8 mouse cellular contexts compared by ENCODE assay signal in genomic region chr11:62550727-62551225, GRCm38 (mm10). TPM values are rescaled to one million over a fixed set of nuclear protein-coding genes. Genes with fewer than 3 reads are reported as not detected.
DNase-seq lines count a peak whose midpoint lies in the region; ATAC-seq and TF ChIP-seq lines count a peak whose summit lies in the region.

Ubb (plus strand) TSS chr11:62551171.

- ATAC-seq in Patski, result peak; percentile 84
- ATAC-seq in hindbrain, embryonic 13.5 days (ENCODE audit: low FRiP score), result peak; percentile 97

- peaks cover 40% of the 10 kb centered on the region for H3K4me1 ChIP-seq in hindbrain, embryonic 13.5 days (replicated peaks)

- peak within 1 kb of the TSS; percentile 94 for H3K9ac ChIP-seq in hindbrain, embryonic 13.5 days

- H3K27me3 ChIP-seq in Patski, result no peaks in the 10 kb centered on the region
- no peaks in the 10 kb centered on the region for H3K27me3 ChIP-seq in hindbrain, embryonic 13.5 days

- POLR2A ChIA-PET in Patski (lab: Charles Lee), result interaction anchor here (0.7 to 3.2 kb wide), 6 partner anchors 11 to 125 kb away, joined by 3 to 30 read pairs (median 6); partner anchors contain the start of gene Cenpv

- peak within 1 kb of the TSS; percentile 70 for H3K4me2 ChIP-seq in hindbrain, embryonic 13.5 days

- under 1% methylated on average over 40 of the region's 40 CpGs for WGBS in hindbrain, embryonic 13.5 days

- peak; percentile 95 for DNase-seq in Patski (ENCODE audit: low read depth, low spot score)
- DNase-seq in cerebellum, postnatal 14 days, result peak; percentile 99 to 100
- DNase-seq in frontal cortex, postnatal 14 days (ENCODE audit: low spot score in 2 of 2), result peak; percentile 99
- peak; percentile 98 to 99 for DNase-seq in layer of hippocampus, postnatal 25 days (ENCODE audit: extremely low spot score in 1 of 2, low spot score in 1 of 2)
- DNase-seq in lung, postnatal 25 days (ENCODE audit: low spot score), result peak; percentile 100
- DNase-seq in retina, embryonic 14.5 days (ENCODE audit: low spot score), result peak; percentile 100
- peak; percentile 99 for DNase-seq in thymus, postnatal 4 days

- peak within 1 kb of the TSS; percentile 100 for H3K27ac ChIP-seq in hindbrain, embryonic 13.5 days

- TF ChIP-seq CTCF in Patski (IDR thresholded peaks at IDR 0.05), result no peak

- peaks cover 16% of the 10 kb centered on the region for H3K36me3 ChIP-seq in hindbrain, embryonic 13.5 days

- in situ Hi-C loops in Patski (cut with MboI; ENCODE audit: low pct_unique_long_range_greater_than_20kb), result no loop called here

- H3K4me3 ChIP-seq in hindbrain, embryonic 13.5 days, result peak within 1 kb of the TSS; percentile 70

- H3K9me3 ChIP-seq in hindbrain, embryonic 13.5 days, result no peaks in the 10 kb centered on the region

- CTCF ChIA-PET in Patski (lab: Charles Lee), result interaction anchor here (1.6 kb wide), 1 partner anchor 21 kb away, joined by 4 read pairs; no protein-coding TSS in a partner anchor

RNA-seq across cellular contexts. Expression of gene Ubb, which starts in this region (rescaled TPM):
- 624 TPM for polyA plus RNA-seq in Patski (2021)
- 4,618 and 4,725 TPM in 2 replicates for polyA plus RNA-seq in hindbrain, embryonic 13.5 days (2015; fragmentation: Nextera tagmentation; extraction: Ambion mirVana)
- 1,000 to 10,000 TPM; 1,687 to 1,997 TPM for total RNA-seq in layer of hippocampus, postnatal 25 days (2021)

Comparison
In these comparisons a context has a peak if more than half of its experiments do, and no peak if none do; other contexts are left out.
1. Peak in every context shown above with its lines: DNase-seq, ATAC-seq, H3K4me3 ChIP-seq and H3K27ac ChIP-seq.